Mouse (Mus musculus): Measurements from ENCODE around the gene Vav1. TPM values are rescaled to one million over a fixed set of nuclear protein-coding genes. Genes with fewer than 3 reads are reported as not detected.

Gene Vav1
- not detected in 2 replicates for polyA plus RNA-seq (2011; ENCODE audit: insufficient read depth, insufficient read length, low read depth, missing spikeins)

GRCm38 (mm10) chr17:57278943-57279590, at the start of gene Vav1:
Gene Vav1 (plus strand): TSS chr17:57279100.
- Histone ChIP-seq H3K27ac (ENCODE audit: insufficient read depth, low read length) (no peak within 1 kb of the TSS), H3K9ac (ENCODE audit: low read depth, poor library complexity, severe bottlenecking) (peak within 1 kb of the TSS; percentile 20), H3K4me1 (ENCODE audit: control insufficient read depth, insufficient read depth, low read length) (no peaks in the 10 kb centered on the region), H3K36me3 (ENCODE audit: control insufficient read depth, insufficient read depth, low read length, poor library complexity, severe bottlenecking) (no peaks in the 10 kb centered on the region), H3K9me3 (replicated peaks; ENCODE audit: control insufficient read depth, insufficient read depth, low read length, poor library complexity, severe bottlenecking) (no peaks in the 10 kb centered on the region), H3K27me3 (ENCODE audit: control insufficient read depth, insufficient read depth, low read length, poor library complexity, severe bottlenecking) (no peaks in the 10 kb centered on the region), H3K4me3 (ENCODE audit: low read depth, low read length) (peak within 1 kb of the TSS; percentile 7)
- TF ChIP-seq CTCF (IDR thresholded peaks at IDR 0.05; ENCODE audit: low read depth, low read length) (no peak), EP300 (IDR thresholded peaks at IDR 0.05; ENCODE audit: insufficient read depth, low read depth, low read length) (no peak), POLR2A (IDR thresholded peaks at IDR 0.05; ENCODE audit: insufficient read depth, low read length) (no peak)

GRCm38 (mm10) chr17:57229851-57230727, 48.8 kb upstream of the Vav1 start:
- TF ChIP-seq EP300 (IDR thresholded peaks at IDR 0.05; ENCODE audit: insufficient read depth, low read depth, low read length): no peak
- no peak for TF ChIP-seq POLR2A (IDR thresholded peaks at IDR 0.05; ENCODE audit: insufficient read depth, low read length)
- TF ChIP-seq CTCF (IDR thresholded peaks at IDR 0.05; ENCODE audit: low read depth, low read length): no peak
- Histone ChIP-seq H3K4me1 (ENCODE audit: control insufficient read depth, insufficient read depth, low read length) (no peaks in the 10 kb centered on the region), H3K9me3 (replicated peaks; ENCODE audit: control insufficient read depth, insufficient read depth, low read length, poor library complexity, severe bottlenecking) (no peaks in the 10 kb centered on the region), H3K27ac (ENCODE audit: insufficient read depth, low read length) (no peak overlapping the region), H3K4me3 (ENCODE audit: low read depth, low read length) (no peak overlapping the region), H3K9ac (ENCODE audit: low read depth, poor library complexity, severe bottlenecking) (no peak overlapping the region), H3K27me3 (ENCODE audit: control insufficient read depth, insufficient read depth, low read length, poor library complexity, severe bottlenecking) (no peaks in the 10 kb centered on the region), H3K36me3 (ENCODE audit: control insufficient read depth, insufficient read depth, low read length, poor library complexity, severe bottlenecking) (no peaks in the 10 kb centered on the region)

- Histone ChIP-seq H3K4me1 (ENCODE audit: control insufficient read depth, insufficient read depth, low read length) (no peaks in the 10 kb centered on the region), H3K27ac (ENCODE audit: insufficient read depth, low read length) (no peak overlapping the region), H3K4me3 (ENCODE audit: low read depth, low read length) (no peak overlapping the region), H3K27me3 (ENCODE audit: control insufficient read depth, insufficient read depth, low read length, poor library complexity, severe bottlenecking) (no peaks in the 10 kb centered on the region), H3K36me3 (ENCODE audit: control insufficient read depth, insufficient read depth, low read length, poor library complexity, severe bottlenecking) (no peaks in the 10 kb centered on the region), H3K9ac (ENCODE audit: low read depth, poor library complexity, severe bottlenecking) (no peak overlapping the region), H3K9me3 (replicated peaks; ENCODE audit: control insufficient read depth, insufficient read depth, low read length, poor library complexity, severe bottlenecking) (no peaks in the 10 kb centered on the region)
- TF ChIP-seq POLR2A (IDR thresholded peaks at IDR 0.05; ENCODE audit: insufficient read depth, low read length): no peak
- TF ChIP-seq EP300 (IDR thresholded peaks at IDR 0.05; ENCODE audit: insufficient read depth, low read depth, low read length): no peak
- TF ChIP-seq CTCF (IDR thresholded peaks at IDR 0.05; ENCODE audit: low read depth, low read length): no peak
These were observed 48.2 kb upstream of the Vav1 start for GRCm38 (mm10) chr17:57230728-57231125.

GRCm38 (mm10) chr17:57231321-57231771, 47.6 kb upstream of the Vav1 start:
- Histone ChIP-seq H3K36me3 (ENCODE audit: control insufficient read depth, insufficient read depth, low read length, poor library complexity, severe bottlenecking) (no peaks in the 10 kb centered on the region), H3K27me3 (ENCODE audit: control insufficient read depth, insufficient read depth, low read length, poor library complexity, severe bottlenecking) (no peaks in the 10 kb centered on the region), H3K9ac (ENCODE audit: low read depth, poor library complexity, severe bottlenecking) (no peak overlapping the region), H3K27ac (ENCODE audit: insufficient read depth, low read length) (no peak overlapping the region), H3K9me3 (replicated peaks; ENCODE audit: control insufficient read depth, insufficient read depth, low read length, poor library complexity, severe bottlenecking) (no peaks in the 10 kb centered on the region), H3K4me3 (ENCODE audit: low read depth, low read length) (no peak overlapping the region), H3K4me1 (ENCODE audit: control insufficient read depth, insufficient read depth, low read length) (no peaks in the 10 kb centered on the region)
- TF ChIP-seq POLR2A (IDR thresholded peaks at IDR 0.05; ENCODE audit: insufficient read depth, low read length): no peak
- TF ChIP-seq EP300 (IDR thresholded peaks at IDR 0.05; ENCODE audit: insufficient read depth, low read depth, low read length): no peak
- no peak for TF ChIP-seq CTCF (IDR thresholded peaks at IDR 0.05; ENCODE audit: low read depth, low read length)

- Histone ChIP-seq H3K4me1 (ENCODE audit: control insufficient read depth, insufficient read depth, low read length) (no peaks in the 10 kb centered on the region), H3K36me3 (ENCODE audit: control insufficient read depth, insufficient read depth, low read length, poor library complexity, severe bottlenecking) (no peaks in the 10 kb centered on the region), H3K9me3 (replicated peaks; ENCODE audit: control insufficient read depth, insufficient read depth, low read length, poor library complexity, severe bottlenecking) (no peaks in the 10 kb centered on the region), H3K4me3 (ENCODE audit: low read depth, low read length) (no peak overlapping the region), H3K9ac (ENCODE audit: low read depth, poor library complexity, severe bottlenecking) (no peak overlapping the region), H3K27ac (ENCODE audit: insufficient read depth, low read length) (no peak overlapping the region), H3K27me3 (ENCODE audit: control insufficient read depth, insufficient read depth, low read length, poor library complexity, severe bottlenecking) (no peaks in the 10 kb centered on the region)
- TF ChIP-seq EP300 (IDR thresholded peaks at IDR 0.05; ENCODE audit: insufficient read depth, low read depth, low read length): no peak
- TF ChIP-seq POLR2A (IDR thresholded peaks at IDR 0.05; ENCODE audit: insufficient read depth, low read length): no peak
- TF ChIP-seq CTCF (IDR thresholded peaks at IDR 0.05; ENCODE audit: low read depth, low read length): no peak
These were observed 46.7 kb upstream of the Vav1 start for GRCm38 (mm10) chr17:57232200-57232599.
